Mouse (Mus musculus): ENCODE measurements around the gene Npat.

The Npat gene

GRCm38 (mm10) chr9:53536558-53537320 lies at the start of gene Npat, which contains the start of gene Atm:
Npat (plus strand) TSS chr9:53537047.
Atm (minus strand) TSS chr9:53536740.
- peak; percentile 100 for DNase-seq

GRCm38 (mm10) chr9:53508053-53508452 lies 28.8 kb upstream of the Npat start:
- DNase-seq = no peak

GRCm38 (mm10) chr9:53514091-53514490 lies 22.8 kb upstream of the Npat start:
- no peak for DNase-seq

- no peak for DNase-seq
Measured at GRCm38 (mm10) chr9:53517373-53518009, 19.4 kb upstream of the Npat start.

GRCm38 (mm10) chr9:53535416-53536320 lies 1.2 kb upstream of the Npat start:
- no peak for DNase-seq

GRCm38 (mm10) chr9:53537336-53537965 lies 604 bp downstream of the Npat start:
- no peak for DNase-seq

- peak; percentile 17 for DNase-seq
Measured at GRCm38 (mm10) chr9:53570662-53571061, 33.8 kb downstream of the Npat start.

GRCm38 (mm10) chr9:53572516-53573307 lies 35.9 kb downstream of the Npat start:
- no peak for DNase-seq

- no peak for DNase-seq
Measured at GRCm38 (mm10) chr9:53575721-53576120, 38.9 kb downstream of the Npat start.

GRCm38 (mm10) chr9:53581870-53582269 lies 45.0 kb downstream of the Npat start:
- peak; percentile 63 for DNase-seq

- no peak for DNase-seq
Measured at GRCm38 (mm10) chr9:53594764-53595163, 57.9 kb downstream of the Npat start.

- no peak for DNase-seq
Measured at GRCm38 (mm10) chr9:53596971-53597600, 60.2 kb downstream of the Npat start.

GRCm38 (mm10) chr9:53598631-53599030 lies 61.8 kb downstream of the Npat start:
- no peak for DNase-seq

- DNase-seq = no peak
Measured at GRCm38 (mm10) chr9:53601541-53601940, 64.7 kb downstream of the Npat start.

- no peak for DNase-seq
Measured at GRCm38 (mm10) chr9:53603384-53603783, 66.5 kb downstream of the Npat start.

- DNase-seq = no peak
Measured at GRCm38 (mm10) chr9:53603849-53604248, 67.0 kb downstream of the Npat start.

- DNase-seq = no peak
Measured at GRCm38 (mm10) chr9:53604954-53605353, 68.1 kb downstream of the Npat start.

GRCm38 (mm10) chr9:53607192-53607591 lies 70.3 kb downstream of the Npat start:
- no peak for DNase-seq

GRCm38 (mm10) chr9:53607816-53608215 lies 71.0 kb downstream of the Npat start:
- DNase-seq = no peak

- DNase-seq = peak; percentile 27
Measured at GRCm38 (mm10) chr9:53609306-53609967, 72.6 kb downstream of the Npat start.
